Mouse (Mus musculus) megakaryocyte progenitor cell, adult 5-6 weeks (primary cell): ENCODE data around the gene Akr1b10. TPM values are rescaled to one million over a fixed set of nuclear protein-coding genes. Genes with fewer than 3 reads are reported as not detected.

Source experiments
- total RNA-seq, 2 experiments: library from RNA; stranded (forward) in 1 of 2; stranded (reverse) in 1 of 2; fragments of 157-497, 149-512 nt in 1 of 2; fragments of 200-1000 nt in 1 of 2; gene quantifications; 2 replicates each; pipeline versions ENCODE4 v1.2.3 to v1.2.4; 2015 to 2017

Gene Akr1b10
- total RNA-seq, 2 experiments from 2014 or later, result 29.7 to 53.8 TPM

Other genes starting within 250 kb of the Akr1b10 start
- 30.0 and 30.7 TPM in 2 replicates for gene Slc35b4, start 207.1 kb upstream of the Akr1b10 start, total RNA-seq (2015)
- gene Slc35b4, start 207.1 kb upstream of the Akr1b10 start, total RNA-seq (2017), result 19.2 and 19.8 TPM in 2 replicates
- gene Akr1b3, start 66.7 kb upstream of the Akr1b10 start, total RNA-seq (2015), result 266 and 287 TPM in 2 replicates
- gene Akr1b3, start 66.7 kb upstream of the Akr1b10 start, total RNA-seq (2017), result 143 and 145 TPM in 2 replicates
- gene Akr1b8, start 30.1 kb upstream of the Akr1b10 start, total RNA-seq (2015), result 0.10 TPM in 1 of 2 replicates, not detected in the other
- not detected in 2 replicates for gene Akr1b8, start 30.1 kb upstream of the Akr1b10 start, total RNA-seq (2017)
- 0.22 TPM in 1 of 2 replicates, not detected in the other for gene Akr1b7, start 28.1 kb downstream of the Akr1b10 start, total RNA-seq (2015)
- not detected in 2 replicates for gene Akr1b7, start 28.1 kb downstream of the Akr1b10 start, total RNA-seq (2017)
- gene Bpgm, start 92.0 kb downstream of the Akr1b10 start, total RNA-seq (2015), result 4.2 and 4.7 TPM in 2 replicates
- gene Bpgm, start 92.0 kb downstream of the Akr1b10 start, total RNA-seq (2017), result 16.9 and 18.4 TPM in 2 replicates
- gene Cald1, start 214.3 kb downstream of the Akr1b10 start, total RNA-seq (2015), result 0.05 and 0.17 TPM in 2 replicates
- gene Cald1, start 214.3 kb downstream of the Akr1b10 start, total RNA-seq (2017), result not detected in 2 replicates